Mouse (Mus musculus) kidney, postnatal 25 days (tissue): Measurements from ENCODE around the gene Gm28308.

Experiments
- DNase-seq, 2 experiments: peaks; one replicate each; pipeline ENCODE4 v3.0.0; 2021; ENCODE audit warnings: mixed read lengths in 2 of 2

Gm28308 gene

DNA sequence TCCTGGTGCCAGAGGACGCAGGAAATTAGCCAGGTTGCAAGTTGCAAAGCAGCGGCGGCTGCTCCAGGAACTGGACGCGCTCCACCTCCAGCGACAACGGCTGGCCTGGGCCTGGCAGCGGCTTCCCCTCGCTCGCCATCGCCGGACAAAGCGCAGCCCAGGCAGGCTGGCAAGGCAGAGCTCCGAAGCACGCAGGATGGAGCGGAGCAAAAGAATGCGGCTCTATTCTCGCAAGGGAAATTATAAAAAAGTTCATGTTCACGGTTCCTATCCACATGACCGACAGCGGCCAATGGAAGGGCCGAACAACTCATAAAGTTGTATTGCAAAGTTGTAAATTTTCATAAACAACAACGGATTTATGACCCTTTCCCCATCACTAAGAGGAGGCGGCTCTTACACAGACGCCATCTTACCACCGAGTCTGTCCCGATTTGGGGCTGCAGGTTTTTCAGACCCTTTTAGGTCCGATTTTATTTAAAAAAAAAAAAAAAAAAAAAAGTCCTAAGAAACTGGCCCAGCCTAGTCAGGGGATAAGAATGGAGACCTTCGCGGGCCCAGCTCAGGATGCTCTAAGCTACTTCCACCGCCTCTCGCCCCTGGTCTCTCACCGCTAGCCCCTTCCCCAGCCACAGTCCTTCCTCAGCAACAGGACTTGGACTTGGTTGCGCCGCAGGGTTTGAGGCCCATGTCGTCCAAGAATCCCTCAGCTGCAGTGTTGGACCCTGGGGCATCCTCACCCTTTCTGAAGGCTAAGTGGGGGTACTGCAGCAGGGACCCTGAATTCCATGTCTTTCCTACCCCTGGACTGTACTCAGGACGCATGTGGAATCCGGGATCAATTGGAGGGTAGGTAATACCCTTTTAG lies at the start of gene Gm28308, which contains the start of gene Hoxa3:
Gene Gm28308, minus strand, starts transcription at position 221 of the 868 bp plus-strand sequence.
Gene Hoxa3, minus strand, starts transcription at position 218 of the 868 bp plus-strand sequence.
- peak; percentile 85 to 90 for DNase-seq

DNA sequence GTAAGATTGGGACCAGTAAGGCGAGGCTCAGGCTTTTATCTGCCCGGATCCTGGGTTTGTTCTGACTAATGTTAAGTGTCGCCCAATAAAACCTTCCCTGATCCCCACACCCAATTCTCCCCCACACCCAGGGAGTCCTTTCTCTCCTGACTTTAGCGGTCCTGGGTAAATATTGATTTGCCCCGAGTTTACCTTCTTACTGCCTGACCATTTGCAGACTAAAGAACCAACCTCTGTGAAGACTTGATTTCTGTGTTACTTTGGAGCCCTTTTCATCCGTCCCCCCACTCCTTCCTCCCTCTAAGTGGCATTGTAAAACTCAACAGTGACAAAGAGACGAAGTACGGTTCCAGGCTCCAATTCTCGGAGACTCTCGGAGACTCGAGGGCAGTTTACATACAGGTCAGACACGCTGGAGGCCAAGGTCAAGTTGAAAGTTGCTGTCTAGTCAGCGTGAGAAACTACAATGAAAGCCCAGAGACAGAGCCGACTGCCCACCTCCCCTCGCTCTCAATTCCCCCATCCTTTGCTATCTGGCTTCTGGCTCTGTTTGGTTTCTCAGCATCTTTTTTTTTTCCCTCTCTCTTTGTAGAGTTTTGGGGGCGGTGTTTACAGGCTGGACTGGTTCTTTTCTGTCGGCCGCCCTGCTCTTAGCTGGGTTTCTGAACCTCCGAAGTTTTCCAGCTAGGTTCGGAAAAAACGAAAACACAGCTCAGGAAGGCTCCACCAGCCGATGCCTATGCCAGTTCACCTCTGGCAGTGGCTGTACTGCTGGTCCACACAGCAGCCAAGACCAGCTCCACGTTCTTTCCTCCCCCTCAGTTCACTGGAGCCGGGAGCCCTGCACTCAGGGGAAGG lies 49.6 kb upstream of the Gm28308 start:
- DNase-seq: no peak

DNA sequence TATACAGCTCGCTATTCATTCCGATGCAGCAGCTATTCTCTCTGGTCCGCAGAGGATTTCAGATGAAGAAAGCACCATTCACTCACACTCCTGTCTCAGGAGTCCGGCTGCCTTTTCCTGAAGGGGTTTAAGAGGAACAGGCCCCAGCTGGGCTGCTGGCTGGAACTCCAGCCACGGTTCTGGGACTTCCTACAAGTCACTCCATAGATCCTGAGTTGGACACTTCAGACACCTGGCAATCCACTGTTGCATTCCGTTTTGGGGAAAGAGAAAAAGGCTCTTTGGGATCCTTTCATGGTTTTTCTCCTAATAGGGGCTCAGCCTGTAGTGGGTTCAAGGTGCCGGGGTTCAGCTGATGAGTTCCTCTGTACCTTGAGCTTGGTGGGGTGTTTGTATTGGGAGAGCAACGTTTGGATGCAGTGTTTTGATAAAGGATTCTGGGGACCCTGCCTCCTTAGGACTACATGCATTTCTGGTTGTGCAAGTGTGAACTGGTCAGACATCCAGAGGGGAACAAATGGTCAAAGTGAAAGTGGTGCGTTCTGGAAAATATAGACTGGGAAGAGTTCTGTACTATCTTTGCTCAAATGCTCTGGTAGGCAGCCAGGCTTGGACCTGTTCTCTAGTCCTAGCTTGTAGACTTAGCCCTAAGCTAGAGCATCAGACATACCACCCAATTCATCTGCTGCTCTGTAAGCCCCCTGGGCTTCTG lies 48.8 kb upstream of the Gm28308 start:
- DNase-seq: no peak

DNA sequence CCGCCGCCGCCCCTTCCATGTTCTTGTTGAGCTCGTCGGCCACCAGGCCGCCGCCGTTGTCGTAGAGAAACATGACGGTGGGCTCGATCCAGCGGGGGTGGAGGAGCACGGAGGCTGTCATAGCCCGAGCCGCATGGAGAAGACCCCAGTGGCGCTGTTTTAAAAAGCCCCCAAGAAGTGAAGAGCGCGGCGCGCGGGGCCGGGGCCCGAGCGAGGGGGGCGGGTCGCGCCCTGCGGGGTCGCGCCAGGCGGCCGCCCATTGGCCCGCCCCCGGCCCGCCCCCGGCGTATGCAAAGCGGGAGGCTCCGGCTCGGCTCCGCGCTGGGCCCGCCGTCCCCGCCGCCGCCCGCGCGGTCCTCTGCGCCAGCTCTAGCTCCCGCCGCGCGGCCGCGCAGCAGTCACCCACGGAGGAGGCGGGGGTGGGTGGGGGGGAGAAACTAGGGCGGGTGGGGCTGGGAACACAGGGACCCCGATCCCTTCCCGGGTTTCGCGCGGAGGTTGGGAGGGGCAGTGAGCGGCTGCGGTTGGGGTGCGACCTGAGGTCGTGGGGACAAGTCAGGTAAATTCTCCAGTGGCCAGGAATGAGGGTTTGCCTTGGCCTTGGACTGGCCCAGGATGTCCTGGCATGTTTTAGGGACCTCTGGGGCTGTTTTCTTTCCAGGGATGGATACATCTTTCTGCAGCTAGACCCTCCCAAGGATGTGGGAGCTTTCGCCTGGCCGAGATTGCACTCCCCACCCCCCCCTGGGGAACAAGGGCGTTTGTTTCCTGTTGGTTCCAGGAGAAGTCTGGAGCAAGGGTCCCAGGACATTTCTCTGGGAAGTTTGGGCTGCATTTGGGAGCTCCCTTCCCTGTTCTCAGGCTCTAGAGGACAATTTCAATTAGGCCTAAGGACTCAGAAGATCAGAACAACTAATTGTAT lies 47.8 kb upstream of the Gm28308 start, which contains the start of gene Hoxa13:
Gene Hoxa13, minus strand, starts transcription at position 227 of the 922 bp plus-strand sequence.
- no peak for DNase-seq

- DNase-seq: no peak
Observed at GRCm38 (mm10) chr6:52259811-52260261, 46.7 kb upstream of the Gm28308 start.

DNA sequence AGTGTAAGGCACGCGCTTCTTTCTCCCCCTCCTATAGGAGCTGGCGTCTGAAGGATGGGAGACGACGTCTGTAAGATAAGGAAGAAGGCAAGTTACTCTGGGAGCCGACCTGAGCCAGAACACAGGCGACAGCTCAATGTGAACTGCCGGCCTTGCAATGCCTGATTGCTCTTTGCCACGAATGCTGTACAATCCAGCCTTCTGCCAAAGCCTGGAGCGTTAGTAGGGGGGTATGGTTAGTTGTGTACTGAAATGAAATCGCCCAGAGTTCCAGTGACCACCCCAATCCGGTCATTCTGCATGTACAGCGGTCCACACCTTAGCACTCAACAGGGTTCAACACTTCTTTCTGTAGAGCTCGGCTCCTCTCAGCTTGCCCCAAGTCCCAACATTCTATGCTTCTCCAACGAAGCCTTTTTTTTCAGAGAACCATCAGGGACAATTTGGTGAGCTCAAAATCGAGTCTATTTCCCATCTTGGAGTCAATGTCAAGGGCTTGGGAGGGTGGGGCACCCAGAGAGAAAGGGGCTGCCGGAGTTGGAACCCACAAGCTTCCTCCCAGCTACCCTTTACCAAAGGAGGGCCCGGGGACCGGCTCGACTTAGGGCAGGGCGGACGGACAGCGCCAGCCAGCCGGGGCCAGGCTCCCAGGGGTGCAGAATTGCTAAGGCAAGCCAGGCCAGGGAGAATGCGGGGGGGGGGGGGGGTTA lies 46.1 kb upstream of the Gm28308 start:
- no peak for DNase-seq

GRCm38 (mm10) chr6:52256956-52257355 lies 43.8 kb upstream of the Gm28308 start:
- peak; percentile 85 to 95 for DNase-seq

GRCm38 (mm10) chr6:52253511-52254500 lies 40.7 kb upstream of the Gm28308 start:
- DNase-seq: no peak

DNA sequence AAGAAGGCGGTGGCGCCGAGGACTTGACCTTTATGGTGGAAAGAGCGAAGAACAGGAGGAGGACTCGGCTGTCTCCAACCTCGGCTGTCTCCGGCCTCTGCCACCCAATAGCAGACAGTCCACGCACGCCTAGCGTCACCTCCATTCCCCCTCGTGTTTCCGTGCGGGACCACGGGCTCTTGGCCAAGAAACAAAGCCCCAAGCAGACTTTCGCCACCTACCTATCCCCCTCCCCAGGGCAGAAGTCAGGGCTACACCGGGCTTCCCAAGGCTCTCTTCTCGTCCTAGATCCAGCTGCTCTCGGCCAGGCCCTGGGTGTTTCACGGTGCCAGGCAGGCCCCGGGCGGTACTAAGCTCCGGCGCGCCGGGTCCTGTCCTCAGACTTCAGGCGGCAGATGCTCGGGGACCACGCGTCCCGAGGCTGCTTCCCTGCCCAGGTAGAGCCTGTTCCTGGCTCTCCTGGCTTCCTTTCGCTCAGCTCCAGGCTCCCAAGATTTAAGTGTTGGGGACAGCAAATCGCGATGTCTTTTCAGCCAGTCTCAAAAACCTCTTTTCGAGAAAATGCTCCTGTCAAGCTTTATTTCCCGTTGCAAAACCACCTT lies 39.7 kb upstream of the Gm28308 start:
- no peak for DNase-seq

DNA sequence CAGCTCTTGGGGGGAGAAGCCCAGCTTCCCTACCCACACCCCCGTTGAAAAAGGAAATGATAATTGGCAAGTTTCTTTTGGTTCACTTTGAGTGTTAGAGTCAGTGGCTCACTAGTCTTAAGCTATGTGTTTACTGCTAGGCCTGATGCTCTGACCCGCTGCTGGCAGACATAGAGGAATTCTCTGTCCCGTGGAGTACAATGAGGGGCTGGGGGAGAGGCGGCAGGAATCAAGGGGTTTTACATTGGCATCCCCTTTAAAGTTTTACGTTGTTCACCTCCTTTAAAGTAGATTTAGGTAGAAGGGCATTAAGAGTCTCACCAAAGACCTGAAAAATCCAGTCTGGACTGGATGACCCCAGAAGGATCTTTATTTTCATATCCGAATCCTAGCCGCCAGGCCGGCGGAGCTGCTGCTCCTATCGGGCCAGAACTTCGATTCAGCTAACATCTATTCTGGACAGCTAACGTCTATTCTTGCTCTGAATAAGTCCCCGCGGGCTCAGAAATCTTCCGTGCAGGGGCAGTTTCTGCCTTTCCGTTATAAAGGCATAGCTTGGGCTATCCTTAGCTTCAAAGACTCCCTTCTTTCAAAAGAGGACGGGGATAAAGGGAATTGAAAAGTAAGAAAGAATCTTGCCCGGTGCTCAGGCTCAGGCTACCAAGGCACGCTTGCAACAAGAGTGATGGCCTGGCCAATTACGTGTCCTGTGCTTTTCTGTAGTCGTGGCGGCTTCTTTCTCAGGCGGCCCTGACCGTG lies 39.1 kb upstream of the Gm28308 start:
- DNase-seq: no peak

DNA sequence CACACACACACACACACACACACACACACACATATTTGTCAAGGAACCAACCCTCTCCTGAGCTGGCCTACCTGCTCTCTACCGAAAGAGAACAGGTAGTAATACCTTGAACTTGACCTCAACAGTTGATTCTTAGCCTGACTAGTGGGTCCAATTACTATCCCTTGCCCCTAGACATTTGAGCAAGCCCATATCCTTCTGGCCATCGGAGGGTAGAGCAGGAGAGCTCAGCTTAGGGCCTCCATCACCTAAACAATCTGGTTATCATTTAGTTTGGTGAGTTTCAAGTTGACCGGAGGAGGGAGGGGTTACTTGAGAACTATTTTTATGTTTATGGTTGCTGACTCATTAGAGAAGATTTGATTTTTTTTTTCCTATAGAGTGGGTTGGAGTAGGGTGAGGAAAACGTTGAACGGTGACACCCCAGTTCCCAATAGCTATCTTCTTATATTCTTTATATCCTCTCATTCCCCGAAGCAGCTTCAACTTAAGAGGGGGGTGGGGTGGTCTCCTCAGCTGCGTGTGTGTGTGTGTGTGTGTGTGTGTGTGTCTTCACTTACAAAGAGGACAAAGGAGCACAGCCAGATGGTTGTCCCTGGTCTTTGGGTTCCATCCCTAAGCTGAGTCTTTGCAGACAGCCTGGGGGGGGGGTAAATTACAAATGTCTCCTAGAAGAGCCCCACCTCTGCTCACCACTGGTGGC lies 38.2 kb upstream of the Gm28308 start:
- DNase-seq: no peak

GRCm38 (mm10) chr6:52249826-52250225 lies 36.7 kb upstream of the Gm28308 start:
- peak in 1 of 2 experiments; percentile 21 for DNase-seq

DNA sequence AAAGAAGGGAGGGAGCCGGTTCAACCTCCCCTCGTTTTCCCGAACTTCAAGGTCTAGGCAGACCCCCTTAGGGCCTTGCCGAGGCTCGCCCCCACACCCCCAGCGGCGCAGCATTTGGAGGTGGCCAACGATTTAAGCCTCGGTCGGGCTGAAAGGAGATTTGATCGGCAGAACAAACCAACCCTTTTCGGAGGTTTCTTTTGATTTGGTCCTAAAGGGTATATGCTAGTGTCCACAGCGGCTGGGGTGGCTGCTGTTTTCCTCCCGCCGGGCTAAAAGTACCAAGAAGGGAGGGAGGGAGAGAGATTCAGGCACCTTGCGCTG lies 36.2 kb upstream of the Gm28308 start:
- DNase-seq: peak in 1 of 2 experiments; percentile 24

DNA sequence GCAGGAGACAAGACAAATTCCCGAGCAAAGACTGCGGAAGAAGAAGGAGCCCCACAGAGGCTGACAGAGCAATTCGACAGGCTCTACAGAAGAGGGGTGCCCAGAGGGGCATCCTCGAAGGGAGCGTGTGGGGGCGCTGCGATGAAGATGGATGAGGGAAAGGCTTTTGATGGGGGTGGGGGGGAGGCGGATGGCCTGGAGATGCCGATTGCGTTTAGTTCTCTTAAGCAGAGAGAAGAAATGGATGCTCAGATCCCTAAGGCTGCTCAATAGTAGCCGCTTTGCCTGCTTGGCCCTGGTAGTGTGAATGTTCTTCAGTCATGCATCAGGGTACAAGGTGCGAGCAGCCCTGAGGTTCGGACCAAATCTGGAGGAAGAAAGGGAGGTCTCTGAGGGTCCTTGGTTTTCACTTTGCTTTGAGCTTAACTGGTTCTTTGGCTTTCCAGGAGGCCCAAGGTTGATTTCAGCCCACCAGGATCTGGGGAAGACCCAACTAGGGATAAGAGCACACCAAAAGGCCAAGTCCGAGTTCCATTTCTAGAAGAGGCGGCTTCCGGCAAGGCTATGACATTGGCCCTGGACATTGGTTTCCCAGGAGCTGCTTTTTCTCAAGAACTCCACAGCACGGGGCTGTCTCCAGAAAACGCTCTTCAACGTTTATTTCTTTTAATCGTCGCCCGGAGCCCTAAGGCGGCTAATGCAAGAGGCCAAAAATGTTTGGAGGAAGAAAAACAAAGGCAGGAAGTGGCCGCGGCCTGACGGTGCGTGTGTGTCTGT lies 35.7 kb upstream of the Gm28308 start:
- peak in 1 of 2 experiments; percentile 28 for DNase-seq

DNA sequence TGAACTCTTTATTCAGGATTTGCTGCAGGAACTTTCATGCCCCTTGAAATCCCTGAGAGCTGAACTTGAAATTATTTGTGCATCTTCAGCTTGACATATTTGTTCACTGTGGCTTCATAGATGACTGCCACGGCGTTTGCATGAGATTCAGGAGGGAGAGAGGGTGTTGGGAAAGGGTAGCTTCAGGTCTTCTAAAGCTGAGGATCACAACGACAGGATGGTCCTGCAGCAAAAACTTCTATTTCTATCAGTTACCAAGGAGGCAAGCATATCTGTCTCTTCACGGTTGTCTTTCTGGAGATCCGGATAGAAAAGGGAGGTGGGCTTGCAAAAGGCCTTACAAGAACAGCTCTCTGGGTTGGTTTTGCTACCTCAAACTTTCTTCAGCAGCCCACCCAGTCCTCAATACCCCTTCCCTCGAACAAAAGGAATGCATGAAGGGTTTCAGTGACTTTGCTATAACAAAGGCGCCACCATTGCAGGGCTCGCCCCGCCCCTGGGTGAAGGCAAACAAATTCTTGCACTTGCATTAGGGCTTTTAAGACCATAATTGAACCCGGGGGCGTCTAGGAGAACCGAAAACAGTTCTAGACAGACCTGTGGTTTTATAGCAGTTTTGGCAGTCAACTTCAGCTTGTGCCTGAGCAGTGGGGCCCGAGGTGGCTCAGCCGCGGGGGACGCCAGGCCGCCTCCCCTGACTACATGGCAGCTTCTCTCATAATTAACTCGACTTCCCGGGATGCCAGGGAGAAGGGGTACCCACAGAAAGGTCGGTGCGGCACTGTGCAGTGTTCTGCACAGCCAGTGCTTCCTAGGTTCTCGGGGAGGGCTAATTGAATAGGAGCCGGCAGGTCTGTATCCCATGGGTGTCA lies 34.9 kb upstream of the Gm28308 start:
- peak in 1 of 2 experiments; percentile 35 for DNase-seq

- peak in 1 of 2 experiments; percentile 20 for DNase-seq
Observed at GRCm38 (mm10) chr6:52246916-52247315, 33.8 kb upstream of the Gm28308 start.
